Mouse (Mus musculus) hindbrain, postnatal 0 days (tissue): ENCODE measurements around the gene Xpo1. TPM values are rescaled to one million over a fixed set of nuclear protein-coding genes. Genes with fewer than 3 reads are reported as not detected.
A peak's percentile ranks its signal among the peaks of the same experiment; 100 is the strongest.

Experiments used
- ATAC-seq: fragments of 200-750 bp; cut with Nextera tagmentation; 2 replicates; pipeline ENCODE4 v1.8.0; 2017; ENCODE audit warnings: mild to moderate bottlenecking, moderate TSS enrichment, moderate library complexity
- DNase-seq: peaks from one replicate; pipeline ENCODE4 v3.0.0-alpha.2; 2015; ENCODE audit warnings: low spot score
- H3K27ac ChIP-seq: fragments of 300-500 bp; sonication (generic); 2 replicates; pipeline ENCODE4 v1.5.1; 2014; ENCODE audit warnings: mild to moderate bottlenecking
- H3K27me3 ChIP-seq: fragments of 300-500 bp; sonication (generic); 2 replicates; pipeline ENCODE4 v1.6.1; 2014; ENCODE audit warnings: low read length, mixed read lengths; ENCODE audit not compliant: insufficient read depth
- H3K36me3 ChIP-seq: fragments of 300-500 bp; sonication (generic); 2 replicates; pipeline ENCODE4 v1.6.1; 2014; ENCODE audit warnings: low read length, mixed read lengths; ENCODE audit not compliant: insufficient read depth
- H3K4me1 ChIP-seq: fragments of 300-500 bp; sonication (generic); 2 replicates; pipeline ENCODE4 v1.6.1; 2014; ENCODE audit warnings: antibody characterized with exemption, low read length, mixed read lengths; ENCODE audit not compliant: insufficient read depth
- H3K4me2 ChIP-seq: fragments of 300-500 bp; sonication (generic); 2 replicates; pipeline ENCODE4 v1.6.1; 2014; ENCODE audit warnings: low read depth, mild to moderate bottlenecking, low read length, moderate library complexity, mixed read lengths
- H3K4me3 ChIP-seq: fragments of 300-500 bp; sonication (generic); 2 replicates; pipeline ENCODE4 v1.5.1; 2014; ENCODE audit warnings: low read length
- H3K9ac ChIP-seq: fragments of 300-500 bp; sonication (generic); replicated peaks from 2 replicates; pipeline ENCODE4 v1.6.1; 2014; ENCODE audit warnings: mild to moderate bottlenecking, low read length, moderate library complexity, mixed read lengths
- H3K9me3 ChIP-seq: fragments of 300-500 bp; sonication (generic); 2 replicates; pipeline ENCODE4 v1.6.1; 2016; ENCODE audit warnings: low read length, mixed read lengths
- CTCF ChIP-seq: IDR thresholded peaks from 2 replicates; pipeline ENCODE4 v1.5.1; 2016; ENCODE audit warnings: antibody characterized with exemption, control low read depth, low read depth
- WGBS: fragments of 180-500 bp; shearing (Covaris S2); extraction: QIAGEN DNeasy Blood & Tissue Kit; methylation state at CpG from one replicate; pipeline ENCODE4 v1.1.7; 2014; 5-methylcytosine and 5-hydroxymethylcytosine counted together
- polyA plus RNA-seq: library from polyadenylated mRNA; unstranded; fragments of >200 nt; fragmentation: Nextera tagmentation; extraction: Ambion mirVana; gene quantifications from 2 replicates; pipeline ENCODE4 v1.2.1, GENCODE M21; 2015
- total RNA-seq: library from RNA; depleted of rRNA; stranded (reverse); fragments of >200 nt; gene quantifications from 2 replicates; pipeline ENCODE4 v1.2.3, GENCODE M21; 2014; rRNA removed

Gene Xpo1
- total RNA-seq = 50.7 and 51.8 TPM in 2 replicates
- 40.8 and 43.7 TPM in 2 replicates for polyA plus RNA-seq

DNA sequence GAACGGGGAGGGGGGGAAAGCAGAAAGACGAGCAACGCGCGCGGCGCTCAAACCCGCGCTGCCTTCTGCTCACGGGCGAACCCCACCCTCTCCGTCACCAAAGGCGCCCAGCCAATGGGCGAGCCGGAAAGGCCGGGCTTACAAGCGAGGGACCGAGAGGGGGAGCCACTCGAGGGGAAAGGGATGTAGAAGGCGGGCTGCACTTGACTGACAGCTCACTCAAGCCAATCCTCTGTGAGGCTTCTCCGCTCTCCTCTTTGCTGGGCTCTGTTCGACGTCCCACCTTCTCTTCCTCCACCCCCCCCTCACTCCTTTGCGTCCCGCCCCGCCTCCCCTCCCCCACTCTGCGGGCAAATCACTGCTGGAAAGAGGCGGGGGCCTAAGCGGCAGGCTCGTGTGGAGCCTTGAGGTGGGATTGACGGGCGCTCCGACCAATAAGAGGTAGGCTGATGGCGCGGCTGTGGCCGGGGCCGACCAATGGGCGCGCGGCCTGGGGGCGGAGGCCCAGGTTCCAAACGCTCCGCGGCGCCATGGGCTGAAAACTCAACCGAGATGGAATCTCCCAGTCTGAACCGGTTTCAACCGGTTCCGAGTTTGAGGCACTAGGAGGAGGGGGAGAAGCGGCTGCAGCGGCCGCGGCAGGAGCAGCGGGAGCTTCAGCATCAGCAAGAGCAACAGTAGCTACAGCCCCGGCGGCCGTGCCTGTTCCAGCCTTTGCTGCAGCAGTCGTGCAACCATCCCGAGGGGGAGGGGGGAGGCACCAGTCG lies at the start of gene Xpo1:
Xpo1 (plus strand) TSS at position 615 of the 767 bp plus-strand sequence.
- Histone ChIP-seq H3K9ac (peak within 1 kb of the TSS; percentile 100), H3K27me3 (no peaks in the 10 kb centered on the region), H3K4me1 (0 out of 2 replicates have a peak, but pooled peaks cover 6% of the 10 kb centered on the region), H3K27ac (peak within 1 kb of the TSS; percentile 100), H3K36me3 (no peaks in the 10 kb centered on the region), H3K4me3 (peak within 1 kb of the TSS; percentile 99), H3K4me2 (peak within 1 kb of the TSS; percentile 84), H3K9me3 (no peaks in the 10 kb centered on the region)
- under 1% methylated on average over 54 of the region's 60 CpGs for WGBS
- peak; percentile 71 for TF ChIP-seq CTCF
- ATAC-seq (peak; percentile 98), DNase-seq (peak; percentile 100)

DNA sequence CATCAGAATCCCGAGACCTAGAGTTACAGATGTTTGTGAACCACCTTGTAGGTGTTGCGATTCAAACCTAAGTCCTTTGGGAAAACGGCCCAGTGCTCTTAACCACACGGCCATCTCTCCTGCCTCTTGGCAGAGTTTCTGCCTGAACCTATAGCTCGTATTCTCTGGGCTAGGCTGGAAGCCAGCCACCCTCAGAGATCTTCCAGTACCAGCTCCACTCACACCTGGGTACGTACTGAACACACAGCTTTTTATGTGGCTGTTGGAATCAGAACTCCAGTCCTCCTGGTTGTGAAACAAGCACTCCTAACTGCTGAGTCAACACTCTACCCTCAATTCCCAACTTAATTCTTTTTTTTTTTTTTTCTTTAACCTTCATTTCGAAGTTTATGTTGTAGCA lies 46.1 kb upstream of the Xpo1 start:
- Histone ChIP-seq H3K4me1 (no peaks in the 10 kb centered on the region), H3K27ac (no peak overlapping the region), H3K4me2 (no peak overlapping the region), H3K27me3 (no peaks in the 10 kb centered on the region), H3K4me3 (no peak overlapping the region), H3K36me3 (no peaks in the 10 kb centered on the region), H3K9me3 (no peaks in the 10 kb centered on the region), H3K9ac (no peak overlapping the region)
- TF ChIP-seq CTCF = no peak
- DNase-seq (no peak), ATAC-seq (no peak)
- WGBS = 85% methylated on average over 7 of the region's 7 CpGs

DNA sequence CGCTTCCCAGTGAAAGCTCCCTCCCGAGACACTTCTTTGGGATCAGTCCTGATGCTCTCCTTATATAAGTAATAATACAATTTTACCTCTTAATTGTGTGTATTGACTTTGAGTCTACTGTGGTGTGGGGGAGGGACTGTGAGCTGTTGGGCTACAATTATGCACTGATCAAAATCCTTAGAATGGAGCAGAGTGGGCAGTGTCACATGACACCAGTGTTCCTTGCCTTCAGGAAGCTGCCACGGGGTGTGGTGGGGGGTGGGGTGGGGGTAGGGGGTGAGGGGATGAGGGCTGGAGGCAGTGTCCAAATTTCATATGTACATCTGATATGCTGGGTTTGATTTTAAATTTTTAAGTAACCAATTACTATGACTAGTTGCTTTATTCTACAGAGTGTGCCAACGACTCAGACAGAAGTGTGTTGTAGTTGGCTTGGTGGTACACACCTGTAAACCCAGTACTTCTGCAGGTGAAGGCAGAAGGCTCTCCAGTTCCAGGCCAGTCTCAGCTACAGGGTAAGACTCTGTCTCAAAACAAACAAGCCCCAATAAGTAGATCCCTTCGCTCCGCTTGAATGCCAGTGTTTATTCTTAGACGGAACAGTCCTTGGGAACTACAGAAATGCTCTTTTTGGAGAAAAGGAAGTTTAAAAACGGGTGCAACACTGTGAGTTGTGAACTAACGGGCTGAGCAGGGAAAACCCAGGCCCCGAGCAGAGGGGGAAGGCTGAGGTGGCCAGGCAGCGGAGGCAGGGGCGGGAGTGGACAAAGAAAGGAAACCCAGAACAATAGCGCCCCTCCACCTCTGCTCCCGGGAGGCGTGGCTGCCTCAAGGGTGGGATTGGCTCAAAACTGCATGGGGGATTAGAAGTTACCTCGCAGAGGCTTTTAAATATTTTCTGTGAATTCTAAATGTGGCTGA lies 45.0 kb upstream of the Xpo1 start:
- peak overlapping the region; percentile 64 for H3K27ac ChIP-seq

DNA sequence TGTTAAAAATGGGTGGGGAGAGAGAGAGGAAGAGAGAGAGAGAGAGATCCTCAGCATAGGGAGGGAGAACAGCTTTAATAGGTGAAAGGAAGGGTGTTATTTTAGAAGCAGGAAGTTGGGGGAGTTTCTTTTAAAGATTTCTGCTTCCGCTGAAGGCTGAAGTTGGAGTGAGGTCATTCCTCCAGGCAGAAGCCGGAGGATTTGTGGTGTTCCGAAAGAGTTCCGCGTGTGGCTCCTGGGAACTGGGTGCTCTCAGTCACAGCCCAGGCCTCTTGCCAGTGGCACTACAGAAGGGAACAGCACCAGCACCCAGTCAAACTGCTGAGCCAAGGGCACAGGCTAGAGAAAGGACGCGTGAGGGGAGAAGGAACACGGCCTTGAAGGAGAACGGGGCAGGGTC lies 38.4 kb upstream of the Xpo1 start:
- Histone ChIP-seq H3K4me3 (no peak overlapping the region), H3K9ac (no peak overlapping the region), H3K36me3 (no peaks in the 10 kb centered on the region), H3K4me1 (no peaks in the 10 kb centered on the region), H3K27ac (no peak overlapping the region), H3K4me2 (no peak overlapping the region), H3K27me3 (no peaks in the 10 kb centered on the region), H3K9me3 (no peaks in the 10 kb centered on the region)
- DNase-seq (no peak), ATAC-seq (no peak)
- 94% methylated on average over 9 of the region's 9 CpGs for WGBS
- TF ChIP-seq CTCF = no peak

More for the DNA sequence above, 45.0 kb upstream of the Xpo1 start:
- H3K4me3 ChIP-seq = peak overlapping the region; percentile 6; the same call in 1 of the 2 replicates
- H3K9me3 ChIP-seq = no peaks in the 10 kb centered on the region
- no peaks in the 10 kb centered on the region for H3K27me3 ChIP-seq
- DNase-seq (peak; percentile 7), ATAC-seq (no peak)
- H3K36me3 ChIP-seq = no peaks in the 10 kb centered on the region
- no peak overlapping the region for H3K9ac ChIP-seq
- 14% methylated on average over 16 of the region's 16 CpGs for WGBS
- no peaks in the 10 kb centered on the region for H3K4me1 ChIP-seq
- no peak for TF ChIP-seq CTCF
- peak overlapping the region; percentile 49 for H3K4me2 ChIP-seq

DNA sequence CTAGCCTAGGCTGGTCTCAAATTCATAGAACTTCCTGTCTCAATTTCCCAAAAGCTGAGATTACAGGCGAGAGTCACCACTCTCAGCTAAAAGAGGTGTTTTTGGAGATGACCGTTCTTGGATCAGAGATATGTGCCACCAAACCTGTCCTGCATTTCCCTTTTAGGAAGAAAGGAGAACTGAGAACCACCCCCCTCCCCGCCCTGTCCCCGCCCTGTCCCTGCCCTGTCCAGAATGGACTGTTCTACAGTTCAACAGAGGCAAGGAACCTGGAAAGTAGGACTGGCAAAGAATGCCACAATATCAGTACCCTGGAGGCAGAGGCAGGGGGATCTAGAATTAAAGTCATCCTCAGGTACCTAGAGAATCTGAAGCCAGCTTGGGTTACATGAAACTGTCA lies 19.8 kb upstream of the Xpo1 start:
- Histone ChIP-seq H3K36me3 (no peaks in the 10 kb centered on the region), H3K9ac (no peak overlapping the region), H3K4me2 (no peak overlapping the region), H3K4me1 (no peaks in the 10 kb centered on the region), H3K27ac (no peak overlapping the region), H3K9me3 (no peaks in the 10 kb centered on the region), H3K4me3 (no peak overlapping the region), H3K27me3 (no peaks in the 10 kb centered on the region)
- TF ChIP-seq CTCF = no peak
- WGBS = 89% methylated on average over 4 of the region's 4 CpGs
- ATAC-seq (no peak), DNase-seq (no peak)

DNA sequence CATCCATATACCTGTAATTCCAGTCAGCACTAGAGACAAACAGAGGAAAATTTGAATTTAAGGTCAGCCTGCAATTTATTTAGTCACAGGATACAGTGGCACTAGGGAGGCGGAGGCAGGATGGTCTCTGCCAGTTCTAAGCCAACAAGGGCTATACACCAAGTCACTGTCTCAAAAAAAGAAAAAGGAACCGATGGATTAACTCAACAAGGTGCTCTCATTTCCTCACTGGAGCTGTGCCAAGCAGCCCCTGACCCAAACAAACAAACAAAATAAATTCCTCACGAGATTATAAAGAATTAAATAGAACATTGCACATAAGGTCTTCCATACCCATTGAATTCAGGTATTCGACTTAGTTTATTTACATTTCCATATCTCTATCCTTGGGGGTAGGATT lies 1.9 kb upstream of the Xpo1 start:
- 89% methylated on average over 4 of the region's 4 CpGs for WGBS
- no peak for ATAC-seq
- no peaks in the 10 kb centered on the region for H3K9me3 ChIP-seq
- no peak overlapping the region for H3K9ac ChIP-seq
- H3K4me3 ChIP-seq = no peak overlapping the region
- no peak for TF ChIP-seq CTCF
- DNase-seq = no peak
- H3K27me3 ChIP-seq = no peaks in the 10 kb centered on the region
- no peak overlapping the region for H3K4me2 ChIP-seq
- H3K27ac ChIP-seq = no peak overlapping the region
- 0 out of 2 replicates have a peak, but pooled peaks cover 5% of the 10 kb centered on the region for H3K4me1 ChIP-seq
- no peaks in the 10 kb centered on the region for H3K36me3 ChIP-seq
